Mouse (Mus musculus) thymus, postnatal 10 days (tissue): ENCODE measurements at regions not wholly inside any gene's neighbourhood (a gene's known extent, or its start where the extent isn't known, plus 50 kb on each side); places are given as distances from the start of the nearest gene placed in this dataset.
"Not testable (repeated sequence)": the region's sequence is repeated elsewhere in the genome, so short reads cannot be mapped to it uniquely, and the experiment has no call there.

ENCODE experiments used
- DNase-seq, 2 experiments: peaks; one replicate each; pipeline ENCODE4 v3.0.0; 2021; ENCODE audit warnings: low spot score in 2 of 2

DNA sequence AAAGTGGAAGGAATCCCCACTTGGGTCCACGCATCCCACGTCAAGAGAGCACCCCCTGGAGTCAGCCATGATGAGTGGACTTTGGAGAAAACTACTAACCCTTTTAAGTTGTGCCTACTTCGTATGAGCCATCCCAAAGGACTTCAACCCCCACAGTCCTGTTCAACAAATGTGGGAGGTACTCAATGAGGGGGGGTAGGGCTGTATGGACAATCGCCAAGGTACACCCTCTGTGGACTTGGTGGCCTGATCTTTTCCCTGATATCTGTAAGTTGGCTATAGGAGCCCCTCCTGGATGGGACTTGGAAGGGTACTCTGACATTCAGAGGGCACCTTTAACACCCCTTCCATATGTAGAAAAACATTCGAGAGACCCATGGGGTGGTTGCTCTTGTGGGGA lies 256.5 kb upstream of the Olfr161 start:
- DNase-seq: not testable (repeated sequence)

GRCm38 (mm10) chr16:3343372-3343771 lies 247.5 kb upstream of the Olfr161 start:
- DNase-seq: not testable (repeated sequence)

GRCm38 (mm10) chr16:3344725-3345380 lies 246.0 kb upstream of the Olfr161 start:
- not testable (repeated sequence) for DNase-seq

- DNase-seq: not testable (repeated sequence)
These were observed 241.5 kb upstream of the Olfr161 start for GRCm38 (mm10) chr16:3349382-3349781.

DNA sequence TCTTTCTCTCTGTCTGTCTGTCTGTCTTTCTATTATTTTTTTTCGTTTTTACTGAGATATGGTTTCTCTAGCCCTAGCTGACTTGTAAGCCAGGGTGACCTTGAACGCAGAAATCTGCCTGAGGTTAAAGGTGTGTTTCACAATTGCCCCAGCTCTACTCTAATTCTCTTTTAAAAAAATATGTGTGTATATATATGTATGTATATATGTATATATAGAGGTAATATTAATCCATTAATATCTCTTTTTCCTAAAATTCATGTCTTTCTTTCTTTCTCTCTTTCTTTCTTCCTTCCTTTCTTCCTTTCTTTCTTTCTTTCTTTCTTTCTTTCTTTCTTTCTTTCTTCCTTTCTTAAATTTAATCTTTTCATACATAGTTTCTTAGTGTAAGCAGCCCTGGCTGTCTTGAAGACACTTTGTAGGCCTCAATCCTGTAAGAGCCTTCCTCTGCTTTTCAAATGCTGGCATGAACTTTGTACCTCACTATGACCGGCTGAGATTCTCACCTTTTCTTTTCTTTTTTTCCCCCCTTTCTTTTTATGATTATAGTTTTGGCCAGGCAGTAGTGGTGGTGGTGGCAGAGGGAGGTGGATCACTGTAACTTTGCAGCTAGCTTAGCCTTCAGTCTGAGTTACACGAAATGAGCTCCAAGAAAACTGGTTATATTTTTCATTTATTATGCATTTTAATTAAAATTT lies 240.8 kb upstream of the Olfr161 start:
- DNase-seq: not testable (repeated sequence)

GRCm38 (mm10) chr16:3350668-3351507 lies 240.0 kb upstream of the Olfr161 start:
- DNase-seq: not testable (repeated sequence)

- peak in 1 of 2 experiments; percentile 64 for DNase-seq
These were observed 239.3 kb upstream of the Olfr161 start for GRCm38 (mm10) chr16:3351508-3352046.
